Mouse (Mus musculus) C2C12 (cell line): ENCODE measurements around the gene Mns1. TPM values are rescaled to one million over a fixed set of nuclear protein-coding genes. Genes with fewer than 3 reads are reported as not detected.

Experiments used
- H3K27me3 ChIP-seq: one replicate; pipeline ENCODE4 v1.6.1; 2011; ENCODE audit not compliant: control insufficient read depth, insufficient read depth, insufficient read length
- H3K36me3 ChIP-seq: one replicate; pipeline ENCODE4 v1.6.1; 2011; ENCODE audit not compliant: control insufficient read depth, insufficient read depth
- H3K4me3 ChIP-seq: one replicate; pipeline ENCODE4 v1.5.1; 2011; ENCODE audit warnings: mild to moderate bottlenecking, control low read depth; ENCODE audit not compliant: poor library complexity, insufficient read depth, severe bottlenecking
- H3K79me2 ChIP-seq: one replicate; pipeline ENCODE4 v1.6.1; 2011; ENCODE audit not compliant: control insufficient read depth, insufficient read depth
- H3K79me3 ChIP-seq: one replicate; pipeline ENCODE4 v1.6.1; 2011; ENCODE audit warnings: low read depth, control low read depth
- H3ac ChIP-seq: one replicate; pipeline ENCODE3; 2011; ENCODE audit warnings: low read depth; ENCODE audit not compliant: control insufficient read depth, insufficient read length
- CEBPB ChIP-seq: IDR thresholded peaks from one replicate; pipeline ENCODE4 v1.6.1; 2011; ENCODE audit warnings: low read depth, mild to moderate bottlenecking, control low read depth, moderate library complexity
- CTCF ChIP-seq: IDR thresholded peaks from one replicate; pipeline ENCODE4 v1.5.1; 2011; ENCODE audit not compliant: control insufficient read depth, insufficient read depth, insufficient read length
- FOSL1 ChIP-seq: IDR thresholded peaks from one replicate; pipeline ENCODE4 v1.8.0; 2011; ENCODE audit warnings: mild to moderate bottlenecking, low read length; ENCODE audit not compliant: poor library complexity, insufficient read depth, severe bottlenecking
- MAX ChIP-seq: IDR thresholded peaks from one replicate; pipeline ENCODE4 v1.6.1; 2011; ENCODE audit warnings: mild to moderate bottlenecking, control low read depth
- MYOD1 ChIP-seq: IDR thresholded peaks from one replicate; pipeline ENCODE4 v1.6.1; 2011; ENCODE audit warnings: low read depth; ENCODE audit not compliant: control insufficient read depth, insufficient read length
- MYOG ChIP-seq: IDR thresholded peaks from one replicate; pipeline ENCODE4 v1.6.1; 2011; ENCODE audit not compliant: control insufficient read depth, insufficient read length; ENCODE audit errors: extremely low read depth
- USF1 ChIP-seq: IDR thresholded peaks from one replicate; pipeline ENCODE4 v1.6.1; 2011; ENCODE audit warnings: low read depth, mild to moderate bottlenecking, control low read depth, moderate library complexity
- polyA plus RNA-seq: library from polyadenylated mRNA; unstranded; fragments of >200 nt; fragmentation: generic; extraction: Trizol; gene quantifications from one replicate; pipeline ENCODE4 v1.2.1, GENCODE M21; 2012; ENCODE audit warnings: missing spikeins

Gene Mns1
- polyA plus RNA-seq, 1 experiment, result 2.5 TPM

- no peaks in the 10 kb centered on the region for H3K27me3 ChIP-seq
- no peak overlapping the region for H3ac ChIP-seq
- H3K79me2 ChIP-seq, result no peaks in the 10 kb centered on the region
- TF ChIP-seq MYOG (no peak), CTCF (no peak), FOSL1 (no peak), USF1 (no peak), CEBPB (no peak), MYOD1 (no peak), MAX (no peak)
- no peak overlapping the region for H3K4me3 ChIP-seq
- no peaks in the 10 kb centered on the region for H3K79me3 ChIP-seq
- H3K36me3 ChIP-seq, result peaks cover 13% of the 10 kb centered on the region
Measured at GRCm38 (mm10) chr9:72469851-72470250, 32.0 kb downstream of the Mns1 start.

GRCm38 (mm10) chr9:72475511-72475910 lies 37.7 kb downstream of the Mns1 start:
- Histone ChIP-seq H3K27me3 (no peaks in the 10 kb centered on the region), H3K79me3 (no peaks in the 10 kb centered on the region), H3ac (no peak overlapping the region), H3K36me3 (peaks cover 16% of the 10 kb centered on the region), H3K79me2 (no peaks in the 10 kb centered on the region), H3K4me3 (no peak overlapping the region)
- TF ChIP-seq MYOG (no peak), CTCF (no peak), MYOD1 (no peak), CEBPB (no peak), MAX (no peak), USF1 (no peak), FOSL1 (no peak)

- Histone ChIP-seq H3K79me3 (no peaks in the 10 kb centered on the region), H3K36me3 (peaks cover 16% of the 10 kb centered on the region), H3K27me3 (no peaks in the 10 kb centered on the region), H3K79me2 (no peaks in the 10 kb centered on the region), H3K4me3 (no peak overlapping the region), H3ac (no peak overlapping the region)
- no peak for TF ChIP-seq CTCF
- TF ChIP-seq MYOG, result no peak
- TF ChIP-seq USF1, result no peak
- no peak for TF ChIP-seq MYOD1
- TF ChIP-seq CEBPB, result no peak
- TF ChIP-seq FOSL1, result no peak
- TF ChIP-seq MAX, result no peak
Measured at GRCm38 (mm10) chr9:72477306-72477705, 39.5 kb downstream of the Mns1 start.

- Histone ChIP-seq H3K4me3 (no peak overlapping the region), H3K27me3 (no peaks in the 10 kb centered on the region), H3ac (no peak overlapping the region), H3K79me3 (no peaks in the 10 kb centered on the region), H3K36me3 (peaks cover 20% of the 10 kb centered on the region), H3K79me2 (no peaks in the 10 kb centered on the region)
- no peak for TF ChIP-seq MYOD1
- TF ChIP-seq CTCF, result no peak
- no peak for TF ChIP-seq CEBPB
- TF ChIP-seq MAX, result no peak
Measured at GRCm38 (mm10) chr9:72479276-72479675, 41.5 kb downstream of the Mns1 start.

- Histone ChIP-seq H3K4me3 (no peak overlapping the region), H3K27me3 (no peaks in the 10 kb centered on the region), H3ac (no peak overlapping the region), H3K36me3 (peaks cover 13% of the 10 kb centered on the region), H3K79me3 (peaks cover 3% of the 10 kb centered on the region), H3K79me2 (peaks cover 11% of the 10 kb centered on the region)
- TF ChIP-seq USF1 (no peak), CEBPB (no peak), CTCF (no peak), MAX (no peak), MYOD1 (no peak), MYOG (no peak), FOSL1 (no peak)
Measured at GRCm38 (mm10) chr9:72488523-72488922, 50.7 kb downstream of the Mns1 start.

GRCm38 (mm10) chr9:72489131-72489530 lies 51.3 kb downstream of the Mns1 start:
- H3K4me3 ChIP-seq, result no peak overlapping the region
- TF ChIP-seq CEBPB, result no peak
- no peak for TF ChIP-seq MYOG
- no peak for TF ChIP-seq USF1
- TF ChIP-seq MYOD1, result no peak
- TF ChIP-seq FOSL1, result no peak
- no peak for TF ChIP-seq MAX
- TF ChIP-seq CTCF, result no peak
- H3K36me3 ChIP-seq, result peaks cover 9% of the 10 kb centered on the region
- H3K79me3 ChIP-seq, result peaks cover 3% of the 10 kb centered on the region
- H3ac ChIP-seq, result no peak overlapping the region
- peaks cover 11% of the 10 kb centered on the region for H3K79me2 ChIP-seq
- no peaks in the 10 kb centered on the region for H3K27me3 ChIP-seq

GRCm38 (mm10) chr9:72491559-72492193 lies 53.9 kb downstream of the Mns1 start:
- H3ac ChIP-seq, result peak overlapping the region; percentile 69
- peaks cover 11% of the 10 kb centered on the region for H3K79me2 ChIP-seq
- peaks cover 4% of the 10 kb centered on the region for H3K36me3 ChIP-seq
- peaks cover 3% of the 10 kb centered on the region for H3K79me3 ChIP-seq
- H3K27me3 ChIP-seq, result no peaks in the 10 kb centered on the region
- TF ChIP-seq CTCF (no peak), FOSL1 (no peak), MAX (peak; percentile 77), MYOG (no peak), USF1 (no peak), MYOD1 (no peak), CEBPB (no peak)
- H3K4me3 ChIP-seq, result peak overlapping the region; percentile 72
